Mouse (Mus musculus) megakaryocyte-erythroid progenitor cell, adult 5-6 weeks (primary cell): Measurements from ENCODE around the gene Phtf2. TPM values are rescaled to one million over a fixed set of nuclear protein-coding genes. Genes with fewer than 3 reads are reported as not detected.
A peak's percentile ranks its signal among the peaks of the same experiment; 100 is the strongest.
"Not testable (repeated sequence)": the region's sequence is repeated elsewhere in the genome, so short reads cannot be mapped to it uniquely, and the experiment has no call there.

Experiments
- ATAC-seq: replicated peaks from 2 replicates; pipeline ENCODE4 v1.8.0; 2016; ENCODE audit warnings: mild to moderate bottlenecking, inconsistent platforms; ENCODE audit not compliant: severe bottlenecking, poor library complexity, low FRiP score, low TSS enrichment
- total RNA-seq, 2 experiments: library from RNA; stranded (forward) in 1 of 2; stranded (reverse) in 1 of 2; fragments of 200-1000, 215-1000 nt in 1 of 2; fragments of >200 nt in 1 of 2; fragmentation: Nextera tagmentation in 1 of 2; gene quantifications; 2 replicates each; pipeline ENCODE4 v1.2.3; 2014 to 2017

Gene Phtf2
- total RNA-seq, 2 experiments from 2014 or later = 20.2 to 36.4 TPM

GRCm38 (mm10) chr5:20791793-20792554, 90.0 kb downstream of the Phtf2 start:
- ATAC-seq = no peak

GRCm38 (mm10) chr5:20786471-20786870, 95.5 kb downstream of the Phtf2 start:
- not testable (repeated sequence) for ATAC-seq

- no peak for ATAC-seq
These were observed 100.8 kb downstream of the Phtf2 start for GRCm38 (mm10) chr5:20781116-20781515.

GRCm38 (mm10) chr5:20779191-20779590, 102.7 kb downstream of the Phtf2 start:
- 0 out of 2 replicates have a peak, but pooled peaks have one; percentile 28 for ATAC-seq

GRCm38 (mm10) chr5:20778274-20778984, 103.5 kb downstream of the Phtf2 start:
- peak; percentile 95 for ATAC-seq

GRCm38 (mm10) chr5:20773341-20773740, 108.6 kb downstream of the Phtf2 start:
- no peak for ATAC-seq

- peak; percentile 44; the same call in 1 of the 2 replicates for ATAC-seq
These were observed 116.5 kb downstream of the Phtf2 start for GRCm38 (mm10) chr5:20765365-20765920.

GRCm38 (mm10) chr5:20762441-20762840, 119.5 kb downstream of the Phtf2 start:
- ATAC-seq = not testable (repeated sequence)

GRCm38 (mm10) chr5:20760368-20761162, 121.4 kb downstream of the Phtf2 start:
- no peak for ATAC-seq

- no peak for ATAC-seq
These were observed 122.2 kb downstream of the Phtf2 start for GRCm38 (mm10) chr5:20759771-20760170.

- ATAC-seq = no peak
These were observed 128.0 kb downstream of the Phtf2 start for GRCm38 (mm10) chr5:20753963-20754362.

GRCm38 (mm10) chr5:20753096-20753495, 128.8 kb downstream of the Phtf2 start:
- ATAC-seq = no peak

- no peak for ATAC-seq
These were observed 130.2 kb downstream of the Phtf2 start for GRCm38 (mm10) chr5:20751696-20752095.

GRCm38 (mm10) chr5:20751000-20751399, 130.9 kb downstream of the Phtf2 start:
- ATAC-seq = no peak

GRCm38 (mm10) chr5:20749535-20749934, 132.4 kb downstream of the Phtf2 start:
- ATAC-seq = peak; percentile 34

GRCm38 (mm10) chr5:20748856-20749255, 133.1 kb downstream of the Phtf2 start:
- no peak for ATAC-seq

GRCm38 (mm10) chr5:20748142-20748541, 133.8 kb downstream of the Phtf2 start:
- ATAC-seq = no peak

- ATAC-seq = 0 out of 2 replicates have a peak, but pooled peaks have one; percentile 22
These were observed 140.0 kb downstream of the Phtf2 start for GRCm38 (mm10) chr5:20741936-20742335.

GRCm38 (mm10) chr5:20741193-20741592, 140.7 kb downstream of the Phtf2 start:
- no peak for ATAC-seq

- no peak for ATAC-seq
These were observed 143.1 kb downstream of the Phtf2 start for GRCm38 (mm10) chr5:20738795-20739194.
